Mouse (Mus musculus) gastrocnemius, postnatal 4 days (tissue): Measurements from ENCODE around the gene Triobp. TPM values are rescaled to one million over a fixed set of nuclear protein-coding genes. Genes with fewer than 3 reads are reported as not detected.
"Not testable (repeated sequence)": the region's sequence is repeated elsewhere in the genome, so short reads cannot be mapped to it uniquely, and the experiment has no call there.

Source experiments
- DNase-seq, 2 experiments: peaks; one replicate each; pipeline ENCODE4 v3.0.0; 2021 to 2022; ENCODE audit warnings: low spot score in 2 of 2, mixed read lengths in 2 of 2
- total RNA-seq, 2 experiments: library from RNA; stranded (reverse); gene quantifications; 2 replicates each; pipeline ENCODE4 v1.2.3; 2021

Gene Triobp
- total RNA-seq, 2 experiments from 2014 or later = 83.6 to 94.1 TPM

- no peak for DNase-seq
Observed at GRCm38 (mm10) chr15:78998348-78998747, 50.8 kb downstream of the Triobp start.

- DNase-seq = no peak
Observed at GRCm38 (mm10) chr15:78999586-78999985, 52.1 kb downstream of the Triobp start.

GRCm38 (mm10) chr15:79000357-79000791 lies 52.9 kb downstream of the Triobp start:
- no peak for DNase-seq

GRCm38 (mm10) chr15:79001559-79001958 lies 54.0 kb downstream of the Triobp start:
- no peak for DNase-seq

GRCm38 (mm10) chr15:79002036-79002435 lies 54.5 kb downstream of the Triobp start:
- DNase-seq = no peak

GRCm38 (mm10) chr15:79003079-79003478 lies 55.6 kb downstream of the Triobp start:
- DNase-seq = no peak

GRCm38 (mm10) chr15:79005581-79005980 lies 58.1 kb downstream of the Triobp start:
- DNase-seq = no peak

- DNase-seq = no peak
Observed at GRCm38 (mm10) chr15:79006638-79007037, 59.1 kb downstream of the Triobp start.

- no peak for DNase-seq
Observed at GRCm38 (mm10) chr15:79007059-79007458, 59.5 kb downstream of the Triobp start.

GRCm38 (mm10) chr15:79007836-79008235 lies 60.3 kb downstream of the Triobp start:
- DNase-seq = not testable (repeated sequence)

- DNase-seq = no peak
Observed at GRCm38 (mm10) chr15:79009734-79010133, 62.2 kb downstream of the Triobp start.

- DNase-seq = no peak
Observed at GRCm38 (mm10) chr15:79011550-79011949, 64.0 kb downstream of the Triobp start.

- DNase-seq = no peak
Observed at GRCm38 (mm10) chr15:79013382-79013781, 65.9 kb downstream of the Triobp start.

- DNase-seq = no peak
Observed at GRCm38 (mm10) chr15:79018191-79018590, 70.7 kb downstream of the Triobp start.

GRCm38 (mm10) chr15:79018886-79019285 lies 71.4 kb downstream of the Triobp start:
- DNase-seq = no peak

- DNase-seq = no peak
Observed at GRCm38 (mm10) chr15:79022671-79023230, 75.2 kb downstream of the Triobp start.

- DNase-seq = no peak
Observed at GRCm38 (mm10) chr15:79023366-79023765, 75.8 kb downstream of the Triobp start.

- no peak for DNase-seq
Observed at GRCm38 (mm10) chr15:79025687-79026308, 78.3 kb downstream of the Triobp start.

GRCm38 (mm10) chr15:79026511-79027290 lies 79.2 kb downstream of the Triobp start:
- DNase-seq = no peak

- peak in 1 of 2 experiments; percentile 54 for DNase-seq
Observed at GRCm38 (mm10) chr15:79027291-79028205, 80.0 kb downstream of the Triobp start.

GRCm38 (mm10) chr15:79028237-79028738 lies 80.8 kb downstream of the Triobp start, which contains the start of gene H1f0:
TSS of gene H1f0 (plus strand) at chr15:79028450.
- peak; percentile 96 to 97 for DNase-seq
